Mouse (Mus musculus): ENCODE measurements around the gene Nmi. TPM values are rescaled to one million over a fixed set of nuclear protein-coding genes. Genes with fewer than 3 reads are reported as not detected.

Gene Nmi
- total RNA-seq, 2 experiments from 2014 or later = 2.5 to 3.3 TPM

- DNase-seq (ENCODE audit: extremely low spot score in 1 of 2, low spot score in 2 of 2) = no peak
- H3K4me3 ChIP-seq = no peak overlapping the region
- intact Hi-C loops (cut with DNase I) = no loop called here
Observed at GRCm38 (mm10) chr2:51937004-51937403, 36.3 kb downstream of the Nmi start.

DNA sequence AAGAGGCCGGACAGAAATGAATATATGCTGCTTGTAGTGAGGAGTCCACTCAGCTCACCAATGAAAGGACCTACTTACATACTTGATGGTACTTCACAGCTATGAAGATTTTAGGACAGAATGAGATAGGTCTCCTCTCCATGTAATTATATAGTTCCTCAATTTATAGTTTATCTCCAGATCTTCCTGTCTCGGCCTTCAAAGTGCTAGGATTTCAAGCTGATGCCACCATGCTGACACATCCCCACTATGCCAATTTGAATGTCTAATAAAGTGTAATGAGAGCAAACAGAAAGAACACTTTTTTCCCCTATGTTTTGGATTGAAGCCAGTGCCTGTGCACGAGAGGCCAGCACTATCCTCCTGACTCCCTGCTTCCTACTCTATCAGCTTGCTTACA, 36.7 kb downstream of the Nmi start:
- intact Hi-C loops (cut with DNase I) = no loop called here
- Histone ChIP-seq H3K4me3 (no peak overlapping the region), H3K27ac (no peak overlapping the region)
- DNase-seq (ENCODE audit: extremely low spot score in 1 of 2, low spot score in 2 of 2) = no peak
- TF ChIP-seq CTCF (IDR thresholded peaks at IDR 0.05) = no peak

More at GRCm38 (mm10) chr2:51937004-51937403, 36.3 kb downstream of the Nmi start:
- no peak for TF ChIP-seq CTCF (IDR thresholded peaks at IDR 0.05)
- H3K27ac ChIP-seq = no peak overlapping the region

DNA sequence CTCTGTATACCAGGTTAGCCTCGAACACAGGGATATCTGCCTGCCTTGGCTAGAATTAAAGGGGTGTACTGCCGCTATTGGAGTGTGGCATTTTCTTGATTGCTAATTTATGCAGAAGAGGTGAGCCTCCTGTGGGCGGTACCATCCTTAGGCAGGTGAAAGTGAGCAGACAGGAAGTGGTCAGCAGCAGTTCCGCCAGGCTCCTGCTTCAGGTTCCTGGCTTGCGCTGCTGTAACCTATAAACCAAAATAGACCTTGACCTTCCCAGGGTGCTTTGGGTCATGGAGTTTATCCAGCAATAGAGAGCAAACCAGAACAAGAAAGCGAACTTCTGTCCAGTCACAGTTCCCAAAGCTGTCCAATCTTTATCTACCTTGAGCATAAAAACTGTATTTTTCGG, 37.4 kb downstream of the Nmi start:
- intact Hi-C loops (cut with DNase I) = no loop called here
- Histone ChIP-seq H3K27ac (no peak overlapping the region), H3K4me3 (no peak overlapping the region)
- no peak for DNase-seq (ENCODE audit: extremely low spot score in 1 of 2, low spot score in 2 of 2)
- TF ChIP-seq CTCF (IDR thresholded peaks at IDR 0.05) = no peak

GRCm38 (mm10) chr2:51934574-51935334, 38.5 kb downstream of the Nmi start, which contains the start of gene Rbm43:
Rbm43 (minus strand) TSS chr2:51935163.
- peak within 1 kb of the TSS; percentile 84 for H3K27ac ChIP-seq
- peak; percentile 44 for TF ChIP-seq CTCF (IDR thresholded peaks at IDR 0.05)
- DNase-seq (ENCODE audit: extremely low spot score in 1 of 2, low spot score in 2 of 2) = peak; percentile 69 to 73
- intact Hi-C loops (cut with DNase I) = loop anchor here (1.0 kb wide), 1 partner anchor 138 kb away; the partner anchor contains the start of gene Rif1
- H3K4me3 ChIP-seq = peak within 1 kb of the TSS; percentile 81

- intact Hi-C loops (cut with DNase I) = loop anchor here (1.0 kb wide), 1 partner anchor 139 kb away; the partner anchor contains the start of gene Rif1
- no peak for TF ChIP-seq CTCF (IDR thresholded peaks at IDR 0.05)
- H3K4me3 ChIP-seq = peak overlapping the region; percentile 21; the same call in 1 of the 2 replicates
- H3K27ac ChIP-seq = no peak overlapping the region
- DNase-seq (ENCODE audit: extremely low spot score in 1 of 2, low spot score in 2 of 2) = no peak
Observed at GRCm38 (mm10) chr2:51933341-51934134, 39.8 kb downstream of the Nmi start.

GRCm38 (mm10) chr2:51931241-51931640, 42.1 kb downstream of the Nmi start:
- intact Hi-C loops (cut with DNase I) = no loop called here
- no peak for TF ChIP-seq CTCF (IDR thresholded peaks at IDR 0.05)

DNA sequence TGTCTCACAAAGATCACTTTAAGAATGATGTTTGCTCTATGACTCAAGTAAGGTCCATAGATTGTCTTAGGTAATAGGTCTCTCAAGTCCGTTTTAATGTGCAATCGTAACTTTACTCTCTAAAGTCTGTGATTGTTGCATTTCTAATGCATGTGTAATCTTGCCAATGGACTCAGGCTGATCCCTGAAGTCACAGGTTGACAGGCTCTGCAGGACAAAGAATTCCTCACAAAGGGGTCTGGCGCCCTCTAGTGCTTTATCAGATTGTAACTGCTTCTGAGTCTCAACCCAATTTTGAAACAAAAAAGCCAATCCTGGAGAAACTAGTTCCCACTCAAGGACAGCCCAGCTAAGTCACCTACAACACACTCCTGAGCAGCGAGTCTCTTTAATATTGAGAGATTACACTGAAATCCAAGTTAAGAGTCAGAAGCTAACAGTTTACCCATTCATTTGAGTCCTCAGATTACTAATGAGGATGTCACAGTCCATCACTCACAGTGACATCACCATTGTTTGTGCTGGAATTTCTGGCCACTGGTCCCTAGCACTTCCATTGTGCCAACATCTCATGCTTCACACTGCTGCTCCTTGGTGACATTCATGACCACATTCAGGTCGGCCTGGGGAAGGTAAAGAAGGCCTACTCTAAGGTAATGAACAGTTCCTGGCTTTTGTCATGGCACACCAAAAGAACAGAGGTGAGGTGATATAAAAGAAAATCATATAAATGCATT, 58.2 kb downstream of the Nmi start:
- H3K27ac ChIP-seq = no peak overlapping the region
- intact Hi-C loops (cut with DNase I) = loop anchor here (1.0 to 2.0 kb wide), 2 partner anchors 768 to 1610 kb away; no protein-coding TSS in a partner anchor
- H3K4me3 ChIP-seq = no peak overlapping the region
- peak; percentile 91 for TF ChIP-seq CTCF (IDR thresholded peaks at IDR 0.05)
- DNase-seq (ENCODE audit: extremely low spot score in 1 of 2, low spot score in 2 of 2) = peak; percentile 65 to 74

More at GRCm38 (mm10) chr2:51931241-51931640, 42.1 kb downstream of the Nmi start:
- no peak overlapping the region for H3K4me3 ChIP-seq
- no peak overlapping the region for H3K27ac ChIP-seq
- no peak for DNase-seq (ENCODE audit: extremely low spot score in 1 of 2, low spot score in 2 of 2)

GRCm38 (mm10) chr2:51914532-51914931, 58.8 kb downstream of the Nmi start:
- intact Hi-C loops (cut with DNase I) = loop anchor here (2.0 kb wide), 1 partner anchor 768 kb away; no protein-coding TSS in a partner anchor
- DNase-seq (ENCODE audit: extremely low spot score in 1 of 2, low spot score in 2 of 2) = no peak
- no peak overlapping the region for H3K27ac ChIP-seq
- H3K4me3 ChIP-seq = no peak overlapping the region
- peak; percentile 1; the same call in 1 of the 2 replicates for TF ChIP-seq CTCF (IDR thresholded peaks at IDR 0.05)

DNA sequence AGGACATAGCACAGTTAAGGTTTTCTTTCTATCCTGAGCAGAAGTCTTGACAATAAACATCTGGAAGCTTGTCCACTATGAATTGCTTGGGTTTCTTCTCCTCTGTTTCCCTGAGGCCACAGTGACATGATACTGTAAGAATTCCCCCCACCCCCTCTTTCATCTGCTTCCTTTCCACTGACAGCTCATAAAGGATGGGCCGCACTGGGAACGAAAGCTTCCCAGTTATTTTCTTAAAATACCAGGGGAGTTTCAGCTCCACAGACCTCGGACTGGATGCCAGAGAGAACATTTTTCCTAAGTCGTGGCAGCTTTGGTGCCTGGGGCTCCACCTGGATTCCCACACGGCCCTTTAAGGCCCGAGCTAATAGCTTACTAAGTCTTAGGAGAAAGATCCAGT, 60.6 kb downstream of the Nmi start:
- Histone ChIP-seq H3K4me3 (no peak overlapping the region), H3K27ac (no peak overlapping the region)
- TF ChIP-seq CTCF (IDR thresholded peaks at IDR 0.05) = no peak
- no peak for DNase-seq (ENCODE audit: extremely low spot score in 1 of 2, low spot score in 2 of 2)
- intact Hi-C loops (cut with DNase I) = no loop called here

- TF ChIP-seq CTCF (IDR thresholded peaks at IDR 0.05) = no peak
- intact Hi-C loops (cut with DNase I) = no loop called here
- no peak for DNase-seq (ENCODE audit: extremely low spot score in 1 of 2, low spot score in 2 of 2)
- no peak overlapping the region for H3K27ac ChIP-seq
- no peak overlapping the region for H3K4me3 ChIP-seq
Observed at GRCm38 (mm10) chr2:51911864-51912263, 61.4 kb downstream of the Nmi start.

- H3K27ac ChIP-seq = no peak overlapping the region
- no peak for TF ChIP-seq CTCF (IDR thresholded peaks at IDR 0.05)
- H3K4me3 ChIP-seq = no peak overlapping the region
- DNase-seq (ENCODE audit: extremely low spot score in 1 of 2, low spot score in 2 of 2) = no peak
- intact Hi-C loops (cut with DNase I) = no loop called here
Observed at GRCm38 (mm10) chr2:51907538-51908110, 65.7 kb downstream of the Nmi start.

Measured in left cerebral cortex, adult 2 months (tissue).